Mouse (Mus musculus) ES-E14 (cell line): Measurements from ENCODE around the gene Mcm9.

Experiments used
- CHD2 ChIP-seq: IDR thresholded peaks from 2 replicates; pipeline ENCODE4 v1.6.1; 2014; ENCODE audit warnings: mild to moderate bottlenecking, low read depth, low read length, inconsistent platforms
- HCFC1 ChIP-seq: IDR thresholded peaks from 2 replicates; pipeline ENCODE4 v1.6.1; 2012; ENCODE audit warnings: low read length, inconsistent platforms, borderline replicate concordance; ENCODE audit not compliant: insufficient read depth
- MAFK ChIP-seq: IDR thresholded peaks from 2 replicates; pipeline ENCODE4 v1.6.1; 2014; ENCODE audit warnings: mild to moderate bottlenecking, low read depth, low read length, inconsistent platforms; ENCODE audit not compliant: insufficient read depth
- ZC3H11A ChIP-seq: IDR thresholded peaks from 2 replicates; pipeline ENCODE4 v1.6.1; 2012; ENCODE audit warnings: low read depth, mild to moderate bottlenecking, inconsistent platforms, low read length, borderline replicate concordance
- ZNF384 ChIP-seq: IDR thresholded peaks from 2 replicates; pipeline ENCODE4 v1.6.1; 2012; ENCODE audit warnings: low read depth, low read length, inconsistent platforms

DNA sequence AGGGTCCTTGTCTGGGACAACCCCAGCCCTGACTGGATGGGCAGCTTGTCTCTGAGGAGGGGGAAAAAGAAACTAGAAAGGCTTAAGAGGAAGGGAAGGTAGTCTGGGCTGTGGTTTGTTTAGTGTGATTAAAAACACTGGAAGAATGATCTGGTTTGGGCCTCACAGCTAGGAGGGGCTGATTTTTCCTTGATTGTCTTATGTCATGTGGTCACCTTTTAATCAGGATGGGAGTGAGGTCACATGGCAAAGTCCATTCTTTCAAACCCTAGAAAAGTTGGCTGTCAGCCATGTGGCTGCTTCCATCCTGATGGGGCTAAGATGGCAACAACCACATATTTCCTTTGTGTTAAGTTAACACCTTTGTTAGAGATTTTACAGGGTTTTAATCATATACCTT is 61.7 kb downstream of the Mcm9 start:
- no peak for TF ChIP-seq CHD2
- TF ChIP-seq HCFC1: no peak
- TF ChIP-seq ZC3H11A: no peak
- no peak for TF ChIP-seq ZNF384
- no peak for TF ChIP-seq MAFK
